In the genomic region with DNA sequence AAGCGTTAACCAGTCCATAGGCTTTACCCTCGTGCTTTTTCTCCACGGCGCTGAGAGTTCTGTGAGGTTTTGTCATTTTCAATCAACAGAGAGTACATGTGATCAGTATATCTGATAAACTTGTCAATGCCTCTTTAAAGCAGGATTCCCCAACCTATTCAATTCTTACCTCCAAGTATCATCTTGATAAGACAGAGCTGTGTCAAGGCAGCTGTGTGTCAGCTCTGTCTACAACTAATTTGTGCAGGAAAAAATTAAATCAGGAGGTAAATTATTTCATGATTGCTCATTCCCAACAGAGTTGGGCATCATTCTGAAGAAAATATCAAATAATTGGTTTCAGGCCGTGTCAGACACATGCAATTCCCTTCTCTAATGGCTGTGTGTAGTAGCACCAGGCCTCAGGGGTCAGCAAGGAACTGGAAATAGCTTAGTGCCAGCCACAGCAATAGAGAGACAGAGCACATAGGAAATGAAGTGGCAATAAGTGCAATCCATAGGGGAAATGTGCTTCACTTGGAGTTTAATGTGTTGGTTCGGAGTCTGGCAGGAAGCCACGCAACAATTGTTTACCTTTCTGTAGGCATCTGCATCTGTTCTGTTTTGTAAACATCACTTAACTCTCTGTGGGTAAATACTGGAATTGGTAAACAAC, we compare ENCODE assay signal across 21 mouse cellular contexts.
DNase-seq lines count a peak whose midpoint lies in the region; ATAC-seq lines count a peak whose summit lies in the region.
"Had no signal": no experiment of that assay in that cellular context is flagged by ENCODE, and none has a peak within 500 bp of the region (broad histone marks: within the 10 kb centered on the region; RNA-seq: fewer than 3 reads in every experiment).

No protein-coding gene starts in this region.

- no peak overlapping the region for H3K9ac ChIP-seq in forebrain, embryonic 16.5 days (replicated peaks; ENCODE audit: low read depth, low read length)
- no peak overlapping the region for H3K9ac ChIP-seq in hindbrain, embryonic 12.5 days
- no peak overlapping the region for H3K9ac ChIP-seq in midbrain, embryonic 12.5 days (replicated peaks)
- no peak overlapping the region for H3K9ac ChIP-seq in neural tube, embryonic 15.5 days (replicated peaks)
- H3K9ac ChIP-seq: heart, embryonic 13.5 days; neural tube, embryonic 12.5 days; stomach, embryonic 15.5 days had no signal

- no peaks in the 10 kb centered on the region for H3K4me1 ChIP-seq in forebrain, embryonic 16.5 days (replicated peaks; ENCODE audit: control insufficient read depth, insufficient read depth, low read length)
- H3K4me1 ChIP-seq in forebrain, embryonic 10.5 days = no peaks in the 10 kb centered on the region
- H3K4me1 ChIP-seq in hindbrain, embryonic 12.5 days = 0 out of 2 replicates have a peak, but pooled peaks cover 2% of the 10 kb centered on the region
- H3K4me1 ChIP-seq in midbrain, embryonic 12.5 days = no peaks in the 10 kb centered on the region
- 0 out of 2 replicates have a peak, but pooled peaks cover 4% of the 10 kb centered on the region for H3K4me1 ChIP-seq in neural tube, embryonic 15.5 days
- H3K4me1 ChIP-seq: heart, embryonic 13.5 days; neural tube, embryonic 12.5 days; stomach, embryonic 15.5 days had no signal

- no peaks in the 10 kb centered on the region for H3K9me3 ChIP-seq in forebrain, embryonic 16.5 days (ENCODE audit: control insufficient read depth, low read length)
- H3K9me3 ChIP-seq in forebrain, embryonic 10.5 days = no peaks in the 10 kb centered on the region
- H3K9me3 ChIP-seq in hindbrain, embryonic 12.5 days (replicated peaks) = no peaks in the 10 kb centered on the region
- H3K9me3 ChIP-seq in midbrain, embryonic 12.5 days = no peaks in the 10 kb centered on the region
- no peaks in the 10 kb centered on the region for H3K9me3 ChIP-seq in neural tube, embryonic 15.5 days (replicated peaks)
- H3K9me3 ChIP-seq: heart, embryonic 13.5 days; neural tube, embryonic 12.5 days; stomach, embryonic 15.5 days had no signal

- no peak for DNase-seq in forebrain, embryonic 10.5 days (ENCODE audit: extremely low spot score, low spot score)
- no peak for DNase-seq in adrenal gland, postnatal 10 days
- DNase-seq in lung, postnatal 25 days (ENCODE audit: low spot score) = no peak
- DNase-seq: adrenal gland, postnatal 36 days; cerebellum, adult 2 months; cerebellum, postnatal 36 days; gastrocnemius, adult 2 months; kidney, adult 9 months; kidney, postnatal 36 days; left cerebral cortex, postnatal 4 days; liver; right cerebral cortex, postnatal 25 days; thymus, adult 18-20 months had no signal

- no peak overlapping the region for H3K4me3 ChIP-seq in forebrain, embryonic 16.5 days (replicated peaks; ENCODE audit: low read length)
- H3K4me3 ChIP-seq in forebrain, embryonic 10.5 days = no peak overlapping the region
- no peak overlapping the region for H3K4me3 ChIP-seq in hindbrain, embryonic 12.5 days
- no peak overlapping the region for H3K4me3 ChIP-seq in midbrain, embryonic 12.5 days
- no peak overlapping the region for H3K4me3 ChIP-seq in neural tube, embryonic 15.5 days (replicated peaks)
- H3K4me3 ChIP-seq: gastrocnemius, adult 2 months; heart, embryonic 13.5 days; neural tube, embryonic 12.5 days; stomach, embryonic 15.5 days had no signal

- no peak overlapping the region for H3K27ac ChIP-seq in forebrain, embryonic 16.5 days (ENCODE audit: low read length)
- H3K27ac ChIP-seq in forebrain, embryonic 10.5 days = no peak overlapping the region
- 0 out of 2 replicates have a peak overlapping the region, but pooled peaks have one; percentile 23 for H3K27ac ChIP-seq in hindbrain, embryonic 12.5 days
- no peak overlapping the region for H3K27ac ChIP-seq in midbrain, embryonic 12.5 days (replicated peaks)
- H3K27ac ChIP-seq in neural tube, embryonic 15.5 days (replicated peaks) = no peak overlapping the region
- H3K27ac ChIP-seq: gastrocnemius, adult 2 months; heart, embryonic 13.5 days; neural tube, embryonic 12.5 days; stomach, embryonic 15.5 days had no signal

- no peaks in the 10 kb centered on the region for H3K36me3 ChIP-seq in forebrain, embryonic 16.5 days (ENCODE audit: control insufficient read depth, insufficient read depth)
- no peaks in the 10 kb centered on the region for H3K36me3 ChIP-seq in forebrain, embryonic 10.5 days (replicated peaks)
- H3K36me3 ChIP-seq in hindbrain, embryonic 12.5 days = no peaks in the 10 kb centered on the region
- H3K36me3 ChIP-seq in midbrain, embryonic 12.5 days = no peaks in the 10 kb centered on the region
- H3K36me3 ChIP-seq in neural tube, embryonic 15.5 days = no peaks in the 10 kb centered on the region
- H3K36me3 ChIP-seq: heart, embryonic 13.5 days; neural tube, embryonic 12.5 days; stomach, embryonic 15.5 days had no signal

- 86% methylated on average over 7 of the region's 7 CpGs for WGBS in forebrain, embryonic 16.5 days
- 90% methylated on average over 7 of the region's 7 CpGs for WGBS in forebrain, embryonic 10.5 days
- 68% methylated on average over 7 of the region's 7 CpGs for WGBS in hindbrain, embryonic 12.5 days
- 73% methylated on average over 7 of the region's 7 CpGs for WGBS in midbrain, embryonic 12.5 days
- 56% methylated on average over 7 of the region's 7 CpGs for WGBS in neural tube, embryonic 15.5 days

- ATAC-seq in forebrain, embryonic 16.5 days = 0 out of 2 replicates have a peak, but pooled peaks have one; percentile 12
- ATAC-seq in hindbrain, embryonic 12.5 days (ENCODE audit: low FRiP score) = peak; percentile 81
- ATAC-seq in midbrain, embryonic 12.5 days (ENCODE audit: low FRiP score, low read depth) = peak; percentile 49; the same call in 1 of the 2 replicates
- peak; percentile 80 for ATAC-seq in neural tube, embryonic 15.5 days (ENCODE audit: low FRiP score)

- H3K27me3 ChIP-seq in forebrain, embryonic 16.5 days (replicated peaks; ENCODE audit: control insufficient read depth, insufficient read depth, low read length) = no peaks in the 10 kb centered on the region
- H3K27me3 ChIP-seq in forebrain, embryonic 10.5 days (ENCODE audit: poor library complexity, severe bottlenecking) = no peaks in the 10 kb centered on the region
- H3K27me3 ChIP-seq in hindbrain, embryonic 12.5 days = no peaks in the 10 kb centered on the region
- H3K27me3 ChIP-seq in midbrain, embryonic 12.5 days = no peaks in the 10 kb centered on the region
- no peaks in the 10 kb centered on the region for H3K27me3 ChIP-seq in neural tube, embryonic 15.5 days (replicated peaks)
- H3K27me3 ChIP-seq: CH12.LX; heart, embryonic 13.5 days; neural tube, embryonic 12.5 days; stomach, embryonic 15.5 days had no signal

- no peak overlapping the region for H3K4me2 ChIP-seq in forebrain, embryonic 16.5 days (ENCODE audit: low read length)
- H3K4me2 ChIP-seq in hindbrain, embryonic 12.5 days (replicated peaks) = no peak overlapping the region
- H3K4me2 ChIP-seq in midbrain, embryonic 12.5 days (replicated peaks) = no peak overlapping the region
- H3K4me2 ChIP-seq in neural tube, embryonic 15.5 days = no peak overlapping the region
- H3K4me2 ChIP-seq: heart, embryonic 13.5 days; neural tube, embryonic 12.5 days; stomach, embryonic 15.5 days had no signal

Comparison
In these comparisons a context has a peak if more than half of its experiments do, and no peak if none do; other contexts are left out.
1. ATAC-seq: peak in every context shown above with its lines; median percentile 81 in hindbrain, embryonic 12.5 days; 80 in neural tube, embryonic 15.5 days; 49 in midbrain, embryonic 12.5 days; 12 in forebrain, embryonic 16.5 days.